Mouse (Mus musculus) E14TG2a.4 (cell line): ENCODE results near the gene Grm8.

Experiments used
- CTCF ChIP-seq: conservative IDR thresholded peaks from 2 replicates; pipeline ENCODE4 v1.5.1; 2014; ENCODE audit warnings: low read length
- POU5F1 ChIP-seq: IDR thresholded peaks from 2 replicates; pipeline ENCODE4 v1.6.1; 2014; ENCODE audit warnings: low read length, borderline replicate concordance

DNA sequence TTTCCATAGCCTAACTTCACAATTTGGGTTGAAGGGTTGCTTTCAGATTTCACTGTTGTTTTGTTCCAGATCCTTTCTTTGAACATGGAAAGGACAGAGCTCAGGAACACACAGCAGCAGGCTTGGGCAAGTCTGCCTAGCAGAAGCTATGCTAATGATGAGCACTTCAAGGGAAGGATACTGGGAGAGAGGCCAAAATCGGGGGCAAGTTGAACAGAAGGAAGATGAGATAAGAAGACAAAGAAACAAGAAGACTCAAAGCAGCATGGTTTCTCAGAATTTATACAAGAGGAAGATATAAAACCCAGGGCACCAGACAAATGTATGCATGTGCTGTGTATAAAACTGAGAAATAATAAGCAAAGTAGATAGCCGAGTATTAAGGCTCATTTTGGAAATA is 786.7 kb downstream of the Grm8 start:
- TF ChIP-seq CTCF (no peak), POU5F1 (no peak)
